Mouse (Mus musculus): ENCODE measurements around the gene Hcfc1r1. TPM values are rescaled to one million over a fixed set of nuclear protein-coding genes. Genes with fewer than 3 reads are reported as not detected.

Gene Hcfc1r1
- total RNA-seq, 2 experiments from 2014 or later, result 214 to 238 TPM

- no peak for DNase-seq
These were observed 49.2 kb downstream of the Hcfc1r1 start, which contains the start of gene 1520401A03Rik for GRCm38 (mm10) chr17:23722376-23723125. Gene 1520401A03Rik, minus strand, starts transcription at chr17:23722783.

Other genes with a start within 250 kb of the Hcfc1r1 start
- gene Vmn2r117, start 193.9 kb upstream of the Hcfc1r1 start, total RNA-seq (2021), result not detected
- 1 to 10 TPM; 5.8 to 6.3 TPM for gene Zfp213, start 109.4 kb upstream of the Hcfc1r1 start, total RNA-seq (2021)
- 10 to 100 TPM in 1 of 2 experiments, 1 to 10 TPM in 1; 9.3 to 10.3 TPM for gene Zfp13, start 74.1 kb upstream of the Hcfc1r1 start, total RNA-seq (2021)
- gene Zscan10, start 72.7 kb upstream of the Hcfc1r1 start, total RNA-seq (2021), result not detected
- gene Mmp25, start 28.3 kb upstream of the Hcfc1r1 start, total RNA-seq (2021), result under 1 TPM; 0.48 to 0.50 TPM
- under 1 TPM in 1 of 2 experiments, not detected in 1; 0.14 TPM for gene Bicdl2, start 13.1 kb upstream of the Hcfc1r1 start, total RNA-seq (2021)
- 10 to 100 TPM; 24.8 to 28.8 TPM for gene Thoc6, start 286 bp downstream of the Hcfc1r1 start, total RNA-seq (2021)
- gene Tnfrsf12a, start 3.9 kb downstream of the Hcfc1r1 start, total RNA-seq (2021), result 100 to 1,000 TPM; 212 to 246 TPM
- not detected for gene Cldn6, start 5.7 kb downstream of the Hcfc1r1 start, total RNA-seq (2021)
- gene Cldn9, start 10.4 kb downstream of the Hcfc1r1 start, total RNA-seq (2021), result not detected
- gene 1520401A03Rik, start 49.2 kb downstream of the Hcfc1r1 start, total RNA-seq (2021), result not detected
- 10 to 100 TPM; 16.6 to 16.7 TPM for gene Pkmyt1, start 52.7 kb downstream of the Hcfc1r1 start, total RNA-seq (2021)
- gene Paqr4, start 67.3 kb downstream of the Hcfc1r1 start, total RNA-seq (2021), result 10 to 100 TPM; 19.1 to 19.3 TPM
- gene Kremen2, start 72.2 kb downstream of the Hcfc1r1 start, total RNA-seq (2021), result not detected
- gene Flywch1, start 98.0 kb downstream of the Hcfc1r1 start, total RNA-seq (2021), result 10 to 100 TPM; 32.8 to 33.4 TPM
- 1 to 10 TPM; 1.2 to 2.2 TPM for gene Flywch2, start 112.5 kb downstream of the Hcfc1r1 start, total RNA-seq (2021)
- gene Srrm2, start 116.9 kb downstream of the Hcfc1r1 start, total RNA-seq (2021), result 100 to 1,000 TPM; 275 to 287 TPM
- gene Elob, start 155.5 kb downstream of the Hcfc1r1 start, total RNA-seq (2021), result 100 to 1,000 TPM; 413 to 427 TPM
- gene Prss33, start 162.5 kb downstream of the Hcfc1r1 start, total RNA-seq (2021), result not detected
- gene Prss32, start 170.3 kb downstream of the Hcfc1r1 start, total RNA-seq (2021), result not detected
- not detected for gene Prss41, start 170.6 kb downstream of the Hcfc1r1 start, total RNA-seq (2021)
- gene Prss21, start 194.5 kb downstream of the Hcfc1r1 start, total RNA-seq (2021), result not detected
- gene Dcpp1, start 207.3 kb downstream of the Hcfc1r1 start, total RNA-seq (2021), result not detected
- gene Dcpp2, start 207.3 kb downstream of the Hcfc1r1 start, total RNA-seq (2021), result not detected
- gene Dcpp3, start 243.9 kb downstream of the Hcfc1r1 start, total RNA-seq (2021), result not detected

All from heart, postnatal 4 days (tissue).